Mouse (Mus musculus) retina, postnatal 1 day (tissue): ENCODE results near the gene Slc46a3.
"Not testable (repeated sequence)": the region's sequence is repeated elsewhere in the genome, so short reads cannot be mapped to it uniquely, and the experiment has no call there.

Source experiments
- DNase-seq: peaks from one replicate; pipeline ENCODE4 v3.0.0-alpha.2; 2012

The Slc46a3 gene

GRCm38 (mm10) chr5:147894455-147895076 lies at the start of gene Slc46a3:
Gene Slc46a3, minus strand, starts transcription at chr5:147894815.
- DNase-seq, result peak; percentile 97

- DNase-seq, result no peak
These were observed 44.6 kb upstream of the Slc46a3 start for GRCm38 (mm10) chr5:147939226-147939625.

GRCm38 (mm10) chr5:147935096-147935495 lies 40.5 kb upstream of the Slc46a3 start:
- DNase-seq, result no peak

- no peak for DNase-seq
These were observed 34.3 kb upstream of the Slc46a3 start for GRCm38 (mm10) chr5:147928668-147929497.

GRCm38 (mm10) chr5:147925935-147926604 lies 31.5 kb upstream of the Slc46a3 start:
- peak; percentile 41 for DNase-seq

- DNase-seq, result no peak
These were observed 30.0 kb upstream of the Slc46a3 start for GRCm38 (mm10) chr5:147924621-147925020.

- no peak for DNase-seq
These were observed 23.6 kb upstream of the Slc46a3 start for GRCm38 (mm10) chr5:147918044-147918846.

- DNase-seq, result no peak
These were observed 21.6 kb upstream of the Slc46a3 start for GRCm38 (mm10) chr5:147916171-147916570.

GRCm38 (mm10) chr5:147915038-147915566 lies 20.5 kb upstream of the Slc46a3 start:
- no peak for DNase-seq

GRCm38 (mm10) chr5:147913241-147913842 lies 18.7 kb upstream of the Slc46a3 start:
- no peak for DNase-seq

GRCm38 (mm10) chr5:147911744-147912143 lies 17.1 kb upstream of the Slc46a3 start:
- no peak for DNase-seq

GRCm38 (mm10) chr5:147910807-147911509 lies 16.3 kb upstream of the Slc46a3 start:
- no peak for DNase-seq

GRCm38 (mm10) chr5:147907851-147908250 lies 13.2 kb upstream of the Slc46a3 start:
- DNase-seq, result no peak

GRCm38 (mm10) chr5:147907144-147907543 lies 12.5 kb upstream of the Slc46a3 start:
- no peak for DNase-seq

- DNase-seq, result no peak
These were observed 8.6 kb upstream of the Slc46a3 start for GRCm38 (mm10) chr5:147903166-147903565.

GRCm38 (mm10) chr5:147902008-147902757 lies 7.6 kb upstream of the Slc46a3 start:
- DNase-seq, result no peak

- DNase-seq, result no peak
These were observed 4.4 kb upstream of the Slc46a3 start for GRCm38 (mm10) chr5:147898968-147899549.

- no peak for DNase-seq
These were observed 3.6 kb upstream of the Slc46a3 start for GRCm38 (mm10) chr5:147898254-147898653.

- DNase-seq, result not testable (repeated sequence)
These were observed 1.9 kb upstream of the Slc46a3 start for GRCm38 (mm10) chr5:147896501-147896900.
